Mouse (Mus musculus): ENCODE data around the gene Gm4969.

Gm4969 gene

GRCm38 (mm10) chr7:19136673-19137334 lies 18.6 kb upstream of the Gm4969 start:
- DNase-seq (ENCODE audit: low read depth, low spot score), result peak; percentile 79

GRCm38 (mm10) chr7:19136168-19136567 lies 18.0 kb upstream of the Gm4969 start:
- no peak for DNase-seq (ENCODE audit: low read depth, low spot score)

- DNase-seq (ENCODE audit: low read depth, low spot score), result peak; percentile 99
These were observed 13.2 kb upstream of the Gm4969 start for GRCm38 (mm10) chr7:19131324-19131848.

- DNase-seq (ENCODE audit: low read depth, low spot score), result peak; percentile 16
These were observed 12.5 kb upstream of the Gm4969 start for GRCm38 (mm10) chr7:19130657-19131056.

- no peak for DNase-seq (ENCODE audit: low read depth, low spot score)
These were observed 11.2 kb upstream of the Gm4969 start for GRCm38 (mm10) chr7:19129396-19129795.

- peak; percentile 24 for DNase-seq (ENCODE audit: low read depth, low spot score)
These were observed 9.6 kb upstream of the Gm4969 start for GRCm38 (mm10) chr7:19127744-19128143.

GRCm38 (mm10) chr7:19124713-19125112 lies 6.5 kb upstream of the Gm4969 start:
- DNase-seq (ENCODE audit: low read depth, low spot score), result no peak

- no peak for DNase-seq (ENCODE audit: low read depth, low spot score)
These were observed 3.5 kb upstream of the Gm4969 start for GRCm38 (mm10) chr7:19121686-19122085.

- peak; percentile 99 for DNase-seq (ENCODE audit: low read depth, low spot score)
These were observed 1.7 kb upstream of the Gm4969 start, which contains the start of gene Fbxo46 for GRCm38 (mm10) chr7:19119631-19120429. Gene Fbxo46, plus strand, starts transcription at chr7:19119859.

GRCm38 (mm10) chr7:19119083-19119482 lies 915 bp upstream of the Gm4969 start:
- no peak for DNase-seq (ENCODE audit: low read depth, low spot score)

- DNase-seq (ENCODE audit: low read depth, low spot score), result no peak
These were observed 8.6 kb downstream of the Gm4969 start for GRCm38 (mm10) chr7:19109565-19109964.

GRCm38 (mm10) chr7:19107436-19107835 lies 10.7 kb downstream of the Gm4969 start:
- no peak for DNase-seq (ENCODE audit: low read depth, low spot score)

- DNase-seq (ENCODE audit: low read depth, low spot score), result no peak
These were observed 13.7 kb downstream of the Gm4969 start for GRCm38 (mm10) chr7:19104486-19104885.

GRCm38 (mm10) chr7:19103741-19104140 lies 14.4 kb downstream of the Gm4969 start:
- no peak for DNase-seq (ENCODE audit: low read depth, low spot score)

GRCm38 (mm10) chr7:19100290-19100689 lies 17.9 kb downstream of the Gm4969 start:
- DNase-seq (ENCODE audit: low read depth, low spot score), result no peak

- no peak for DNase-seq (ENCODE audit: low read depth, low spot score)
These were observed 19.4 kb downstream of the Gm4969 start for GRCm38 (mm10) chr7:19098811-19099210.

GRCm38 (mm10) chr7:19097863-19098262 lies 20.3 kb downstream of the Gm4969 start:
- no peak for DNase-seq (ENCODE audit: low read depth, low spot score)

- no peak for DNase-seq (ENCODE audit: low read depth, low spot score)
These were observed 21.0 kb downstream of the Gm4969 start for GRCm38 (mm10) chr7:19097217-19097616.

GRCm38 (mm10) chr7:19096421-19096976 lies 21.7 kb downstream of the Gm4969 start:
- no peak for DNase-seq (ENCODE audit: low read depth, low spot score)

GRCm38 (mm10) chr7:19095751-19096110 lies 22.4 kb downstream of the Gm4969 start:
- DNase-seq (ENCODE audit: low read depth, low spot score), result no peak

GRCm38 (mm10) chr7:19094826-19095750 lies 23.1 kb downstream of the Gm4969 start:
- DNase-seq (ENCODE audit: low read depth, low spot score), result peak; percentile 44
